Mouse (Mus musculus) Patski (cell line): ENCODE measurements around the gene Lrrc72. TPM values are rescaled to one million over a fixed set of nuclear protein-coding genes. Genes with fewer than 3 reads are reported as not detected.
A peak's percentile ranks its signal among the peaks of the same experiment; 100 is the strongest.

Experiments used
- ATAC-seq: fragments of 100-300 bp; one replicate; pipeline ENCODE4 v1.8.0; 2021
- CTCF ChIA-PET: fragments of 350-600 bp; sonication (Branson Sonifier 250); formaldehyde crosslinking; loops from one replicate; lab custom pipeline; 2022; ENCODE audit warnings: inconsistent platforms; lab: Charles Lee
- POLR2A ChIA-PET: fragments of 350-600 bp; sonication (Branson Sonifier 250); formaldehyde crosslinking; loops from one replicate; lab custom pipeline; 2022; ENCODE audit warnings: antibody characterized with exemption, inconsistent platforms; lab: Charles Lee
- DNase-seq: peaks from one replicate; pipeline ENCODE4 v3.0.0-alpha.2; 2011; ENCODE audit warnings: low read depth, low spot score
- H3K27me3 ChIP-seq: fragments of 371-371 bp; one replicate; pipeline ENCODE4 v1.5.1; 2021
- CTCF ChIP-seq: fragments of 100-300 bp; IDR thresholded peaks from one replicate; pipeline ENCODE4 v1.5.1; 2021
- in situ Hi-C: fragments of 300-500 bp; cut with MboI; formaldehyde crosslinking; loops from 3 replicates; pipeline ENCODE4 v1.11.1; 2018; ENCODE audit warnings: low pct_unique_long_range_greater_than_20kb, mixed read lengths
- polyA plus RNA-seq: library from polyadenylated mRNA; unstranded; gene quantifications from one replicate; pipeline ENCODE4 v1.2.3, GENCODE M21; 2021

Lrrc72 gene
- polyA plus RNA-seq = not detected

GRCm38 (mm10) chr12:36253298-36253697, at the start of gene Lrrc72:
Gene Lrrc72 (minus strand): TSS chr12:36253398.
- DNase-seq (no peak), ATAC-seq (no peak)
- H3K27me3 ChIP-seq = no peaks in the 10 kb centered on the region
- ChIA-PET POLR2A (no interaction called here), CTCF (no interaction called here)
- TF ChIP-seq CTCF = no peak
- in situ Hi-C loops = no loop called here

GRCm38 (mm10) chr12:36302326-36302725, 49.1 kb upstream of the Lrrc72 start:
- in situ Hi-C loops = no loop called here
- no peak for ATAC-seq
- no peaks in the 10 kb centered on the region for H3K27me3 ChIP-seq
- ChIA-PET POLR2A (no interaction called here), CTCF (no interaction called here)
- no peak for DNase-seq
- TF ChIP-seq CTCF = no peak

- TF ChIP-seq CTCF = no peak
- POLR2A ChIA-PET = no interaction called here
- DNase-seq = no peak
- H3K27me3 ChIP-seq = no peaks in the 10 kb centered on the region
- in situ Hi-C loops = no loop called here
- CTCF ChIA-PET = no interaction called here
- no peak for ATAC-seq
Observed at GRCm38 (mm10) chr12:36291346-36291745, 38.1 kb upstream of the Lrrc72 start.

- ATAC-seq (no peak), DNase-seq (no peak)
- in situ Hi-C loops = no loop called here
- TF ChIP-seq CTCF = no peak
- ChIA-PET POLR2A (no interaction called here), CTCF (no interaction called here)
- no peaks in the 10 kb centered on the region for H3K27me3 ChIP-seq
Observed at GRCm38 (mm10) chr12:36290465-36290864, 37.3 kb upstream of the Lrrc72 start.

- in situ Hi-C loops = no loop called here
- no peak for TF ChIP-seq CTCF
Observed at GRCm38 (mm10) chr12:36289634-36290033, 36.4 kb upstream of the Lrrc72 start.

GRCm38 (mm10) chr12:36274823-36275222, 21.6 kb upstream of the Lrrc72 start:
- DNase-seq (no peak), ATAC-seq (no peak)
- TF ChIP-seq CTCF = no peak
- CTCF ChIA-PET = no interaction called here
- in situ Hi-C loops = no loop called here
- POLR2A ChIA-PET = no interaction called here
- no peaks in the 10 kb centered on the region for H3K27me3 ChIP-seq

More at GRCm38 (mm10) chr12:36289634-36290033, 36.4 kb upstream of the Lrrc72 start:
- no peak for DNase-seq
- no peak for ATAC-seq
- H3K27me3 ChIP-seq = no peaks in the 10 kb centered on the region
- POLR2A ChIA-PET = no interaction called here
- CTCF ChIA-PET = no interaction called here

GRCm38 (mm10) chr12:36267670-36268246, 14.6 kb upstream of the Lrrc72 start:
- ChIA-PET POLR2A (no interaction called here), CTCF (interaction anchor here (1.5 kb wide), 1 partner anchor 9 kb away, joined by 3 read pairs; no protein-coding TSS in a partner anchor)
- no peaks in the 10 kb centered on the region for H3K27me3 ChIP-seq
- no peak for TF ChIP-seq CTCF
- no peak for ATAC-seq
- DNase-seq = no peak
- in situ Hi-C loops = no loop called here

- peak; percentile 0 for DNase-seq
- ChIA-PET CTCF (interaction anchor here (0.6 to 1.5 kb wide), 3 partner anchors 10 to 30 kb away, joined by 3 to 5 read pairs (median 3); no protein-coding TSS in a partner anchor), POLR2A (no interaction called here)
- peak; percentile 65 for ATAC-seq
- no peaks in the 10 kb centered on the region for H3K27me3 ChIP-seq
- in situ Hi-C loops = no loop called here
- no peak for TF ChIP-seq CTCF
Observed at GRCm38 (mm10) chr12:36262116-36262721, 9.0 kb upstream of the Lrrc72 start.

- in situ Hi-C loops = no loop called here
- ChIA-PET CTCF (no interaction called here), POLR2A (no interaction called here)
- ATAC-seq (peak; percentile 44), DNase-seq (peak; percentile 3)
- H3K27me3 ChIP-seq = no peaks in the 10 kb centered on the region
- TF ChIP-seq CTCF = no peak
Observed at GRCm38 (mm10) chr12:36255413-36255812, 2.2 kb upstream of the Lrrc72 start.

- ChIA-PET POLR2A (no interaction called here), CTCF (no interaction called here)
- DNase-seq (no peak), ATAC-seq (no peak)
- no peak for TF ChIP-seq CTCF
- no peaks in the 10 kb centered on the region for H3K27me3 ChIP-seq
- in situ Hi-C loops = no loop called here
Observed at GRCm38 (mm10) chr12:36241171-36241570, 12.0 kb downstream of the Lrrc72 start.

- DNase-seq = no peak
- TF ChIP-seq CTCF = no peak
- H3K27me3 ChIP-seq = no peaks in the 10 kb centered on the region
- CTCF ChIA-PET = interaction anchor here (1.0 kb wide), 2 partner anchors 9 to 86 kb away, joined by 3 read pairs; no protein-coding TSS in a partner anchor
- no peak for ATAC-seq
- in situ Hi-C loops = no loop called here
- POLR2A ChIA-PET = no interaction called here
Observed at GRCm38 (mm10) chr12:36231386-36231785, 21.8 kb downstream of the Lrrc72 start.
